Mouse (Mus musculus): ENCODE data around the gene Scube1. TPM values are rescaled to one million over a fixed set of nuclear protein-coding genes. Genes with fewer than 3 reads are reported as not detected.

Gene Scube1
- total RNA-seq, 2 experiments from 2014 or later: 0.14 to 0.27 TPM

DNA sequence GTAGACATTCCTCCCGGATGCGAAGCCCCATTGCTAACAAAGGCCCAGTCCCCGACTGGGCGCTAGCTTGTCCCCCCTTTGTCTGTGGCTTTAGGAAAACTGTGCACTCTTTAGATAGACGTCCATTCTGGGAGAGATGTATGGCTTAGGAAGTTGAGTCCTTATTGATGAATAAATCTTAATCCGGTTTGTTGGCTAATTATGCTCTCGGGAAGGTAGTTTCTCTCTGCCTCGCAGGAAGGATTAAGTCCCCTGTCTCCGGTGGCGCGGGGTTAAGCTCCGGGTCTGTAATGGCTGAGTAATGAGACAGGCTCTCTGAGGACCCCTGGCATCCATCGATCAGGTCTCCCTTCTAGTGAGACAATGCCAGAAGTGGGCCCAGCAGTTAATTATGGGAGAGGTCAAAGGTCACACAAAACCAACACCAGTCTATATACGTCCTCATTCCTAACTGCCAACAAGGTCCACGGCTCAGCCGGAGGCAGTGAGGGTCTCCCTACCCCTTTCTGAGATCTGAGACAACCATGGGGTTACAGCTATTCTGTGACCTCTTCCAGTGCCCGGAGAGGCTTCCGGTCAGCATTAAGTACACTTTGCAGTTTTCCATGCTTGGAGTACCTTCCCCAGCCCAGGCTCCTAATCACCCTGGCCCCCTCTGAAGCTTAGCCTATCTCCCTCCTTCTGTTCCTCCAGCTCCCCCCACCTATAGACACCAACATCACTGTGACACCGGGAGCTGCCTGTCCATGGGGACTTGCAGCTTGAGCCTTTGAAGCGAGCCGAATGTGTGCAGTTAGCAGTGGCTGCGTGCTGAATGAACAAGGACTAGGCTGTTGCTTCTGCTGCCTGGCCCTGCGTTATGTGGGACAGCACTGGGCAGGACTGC is 14.7 kb downstream of the Scube1 start:
- no peak for DNase-seq (ENCODE audit: low spot score)

DNA sequence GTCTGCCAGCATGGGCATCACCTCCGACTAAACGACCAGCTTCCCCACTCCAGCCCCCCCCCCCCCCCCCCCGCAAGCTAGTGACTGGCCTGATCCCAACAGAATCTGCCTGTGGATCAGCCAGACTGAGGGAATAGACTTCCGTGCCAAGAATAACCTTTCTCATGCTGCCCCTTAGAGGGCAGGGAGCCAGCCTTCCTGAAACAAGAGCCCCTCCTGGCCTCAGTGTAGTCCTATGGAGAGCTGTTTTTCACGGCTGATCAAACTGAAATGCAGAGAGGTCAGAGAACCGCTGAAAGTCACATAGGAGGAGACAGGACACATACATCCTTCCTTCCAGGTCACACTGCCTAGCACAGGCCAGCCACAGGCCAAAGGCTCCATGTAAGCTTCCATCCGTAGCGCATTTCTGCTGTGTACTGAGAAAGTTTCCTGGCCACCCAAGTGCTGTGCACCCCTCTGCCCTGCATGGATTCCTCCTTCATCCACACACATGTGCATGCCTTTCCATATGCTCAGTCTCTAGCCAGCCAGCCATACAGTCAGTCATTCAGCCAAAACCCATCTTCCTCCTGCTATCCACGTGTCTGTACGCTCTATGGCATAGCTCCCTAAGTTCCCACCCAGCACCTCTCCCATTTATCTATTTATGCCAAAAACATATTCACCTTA is 18.2 kb downstream of the Scube1 start:
- DNase-seq (ENCODE audit: low spot score): no peak

DNA sequence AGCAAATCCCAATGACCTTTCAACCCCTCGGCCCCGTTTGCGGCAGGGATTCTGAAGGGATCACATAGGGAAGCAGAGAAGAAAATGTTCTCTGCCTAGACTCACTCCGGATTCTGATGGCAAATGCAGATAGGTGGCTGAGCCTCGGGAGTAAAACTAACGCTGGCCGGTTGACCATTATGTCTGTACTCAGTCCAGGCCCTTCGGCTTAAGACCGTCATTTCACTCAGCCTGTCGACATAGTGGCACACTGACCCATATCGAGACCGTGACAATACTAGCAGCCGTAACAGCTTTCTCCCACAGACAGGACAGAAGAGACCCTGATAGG is 24.3 kb downstream of the Scube1 start:
- DNase-seq (ENCODE audit: low spot score): no peak

DNA sequence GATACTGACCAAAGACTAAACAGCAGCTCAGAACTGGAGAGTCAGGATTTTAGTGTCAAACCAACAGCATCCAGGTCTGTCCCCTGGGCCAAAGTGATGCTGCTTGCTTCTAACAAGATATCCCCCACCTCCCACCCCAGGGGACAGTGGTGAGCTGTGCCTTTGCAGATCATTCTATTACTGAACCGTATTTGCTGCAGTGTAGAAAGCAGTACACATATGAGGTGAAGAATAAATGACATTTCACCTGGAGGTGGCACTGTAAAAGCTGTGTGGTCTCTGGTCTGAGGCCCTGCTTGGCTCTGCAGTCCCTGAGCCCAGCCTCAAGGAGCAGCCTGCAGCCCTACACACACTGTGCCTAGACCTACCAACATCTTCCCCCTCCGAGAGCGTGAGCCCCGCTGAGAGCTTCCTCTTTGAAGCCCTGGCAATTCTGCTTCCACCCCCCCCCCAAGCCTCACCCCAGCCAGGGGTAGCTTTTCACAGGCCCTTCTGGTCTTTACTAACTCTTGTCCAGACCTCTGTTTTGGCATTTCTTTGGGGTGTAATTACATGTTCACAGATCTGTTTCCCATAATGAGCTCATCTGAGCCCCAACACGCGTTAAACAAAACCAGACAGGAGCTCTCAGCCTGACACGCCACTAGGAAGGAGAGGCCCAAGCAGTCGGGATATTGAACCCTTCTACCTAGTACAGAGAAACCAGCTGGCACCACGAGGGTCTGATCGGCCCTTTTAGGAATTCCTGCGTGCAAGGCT is 24.8 kb downstream of the Scube1 start:
- no peak for DNase-seq (ENCODE audit: low spot score)

DNA sequence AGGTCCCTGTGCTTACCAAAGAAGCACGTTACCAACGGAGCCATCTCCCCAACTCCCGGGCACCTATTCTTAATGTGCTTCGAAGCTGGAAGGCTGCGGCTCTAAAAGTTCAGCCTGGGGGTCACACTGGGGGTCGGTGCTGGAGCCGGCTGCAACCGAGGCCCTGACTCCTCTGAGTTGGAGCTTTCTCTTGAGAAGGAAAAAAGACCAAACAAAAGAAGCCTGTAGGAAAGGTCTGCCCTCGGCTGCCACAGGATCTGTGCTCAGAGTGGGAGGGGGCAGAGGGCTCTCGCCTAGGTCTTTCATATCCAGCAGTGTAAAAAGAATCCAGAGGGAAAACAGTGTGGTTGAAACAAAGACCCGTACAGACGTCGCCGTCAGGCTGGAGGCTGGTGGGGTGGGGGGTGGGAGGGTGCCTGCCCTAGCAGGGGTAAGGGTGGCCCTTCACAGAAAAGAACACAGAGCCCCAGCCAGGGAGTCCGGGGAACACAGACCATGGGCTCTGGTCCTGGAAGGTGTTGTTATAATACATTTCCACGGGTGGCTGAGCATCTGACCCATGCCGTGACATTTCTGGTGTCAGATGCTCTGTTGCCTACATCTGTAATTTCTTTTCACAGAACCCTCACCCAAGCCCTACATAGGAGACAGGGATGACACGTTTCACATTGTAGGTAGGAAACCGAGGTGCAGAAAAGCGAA is 25.5 kb downstream of the Scube1 start:
- no peak for DNase-seq (ENCODE audit: low spot score)

DNA sequence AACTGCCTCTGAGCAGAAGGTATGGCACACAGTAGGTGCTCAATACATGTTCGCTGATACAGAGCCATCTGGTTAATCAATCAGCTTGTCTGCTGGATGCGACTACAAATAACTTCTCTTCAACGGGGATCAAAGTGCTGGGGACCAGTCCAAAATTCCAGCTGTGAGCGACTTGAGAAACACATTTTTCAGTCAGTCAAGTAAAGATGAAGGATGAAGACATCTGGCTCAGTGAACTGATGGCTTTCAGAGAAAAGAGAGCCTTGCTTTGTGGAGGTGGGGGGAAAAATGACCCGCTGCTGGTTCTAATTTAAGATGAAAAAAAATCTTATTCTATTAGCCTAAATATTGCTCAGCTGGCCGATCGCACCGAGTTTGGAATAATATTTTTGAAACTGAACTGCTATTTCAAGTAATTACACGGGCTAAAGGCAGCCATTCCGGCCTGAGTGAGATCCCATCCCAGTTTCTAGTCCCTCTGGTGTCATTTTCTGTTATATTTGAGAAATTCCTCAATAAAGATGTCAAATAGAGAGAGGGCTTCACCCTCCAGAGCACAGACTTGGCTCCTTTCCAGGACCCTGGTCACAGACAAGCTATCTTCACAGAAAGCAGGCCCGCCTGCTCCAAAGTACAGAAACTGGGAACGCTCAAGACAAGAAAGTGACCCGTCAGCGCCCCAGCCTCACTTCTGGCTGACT is 28.0 kb downstream of the Scube1 start:
- no peak for DNase-seq (ENCODE audit: low spot score)

DNA sequence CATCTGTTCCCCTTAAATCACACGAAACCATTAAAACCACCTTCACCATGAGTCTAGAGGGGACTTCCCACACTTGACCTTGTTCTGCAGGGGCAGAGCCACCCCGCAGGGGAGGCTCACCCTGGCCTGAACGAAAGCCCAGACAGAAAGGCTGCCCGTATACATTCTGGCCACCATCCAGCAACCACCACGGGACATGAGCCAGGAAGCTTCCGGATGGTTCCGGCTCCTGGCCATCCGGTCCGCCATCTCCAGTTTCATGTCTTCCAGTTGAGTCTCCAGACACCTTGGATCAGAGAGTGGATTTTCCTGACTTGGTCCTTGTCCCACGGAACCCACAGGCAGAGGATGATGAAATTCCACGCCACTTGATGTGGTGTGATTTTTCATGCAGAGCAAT is 29.7 kb downstream of the Scube1 start:
- no peak for DNase-seq (ENCODE audit: low spot score)

DNA sequence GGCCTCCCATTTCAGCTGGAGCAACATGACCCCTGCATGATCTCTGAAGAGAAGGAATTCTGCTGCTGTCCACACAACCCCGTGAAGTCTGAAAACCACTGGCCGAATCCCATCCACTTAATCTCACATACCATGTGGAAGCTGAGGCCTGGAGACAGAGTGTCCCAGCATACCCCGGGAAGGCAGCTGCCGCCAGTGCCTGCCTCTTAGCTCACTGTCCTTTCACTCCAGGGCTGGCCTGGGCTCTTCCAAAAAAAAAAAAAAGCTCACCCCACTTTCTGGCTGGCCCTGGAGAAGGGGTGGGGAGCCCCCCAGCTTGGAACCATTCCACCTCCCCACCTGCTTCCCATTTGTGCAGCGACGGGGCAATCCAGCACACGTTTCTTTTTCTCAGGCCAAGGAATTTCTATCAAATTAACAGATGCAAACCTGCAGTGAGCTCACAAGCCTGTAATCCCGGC is 32.9 kb downstream of the Scube1 start:
- DNase-seq (ENCODE audit: low spot score): no peak

DNA sequence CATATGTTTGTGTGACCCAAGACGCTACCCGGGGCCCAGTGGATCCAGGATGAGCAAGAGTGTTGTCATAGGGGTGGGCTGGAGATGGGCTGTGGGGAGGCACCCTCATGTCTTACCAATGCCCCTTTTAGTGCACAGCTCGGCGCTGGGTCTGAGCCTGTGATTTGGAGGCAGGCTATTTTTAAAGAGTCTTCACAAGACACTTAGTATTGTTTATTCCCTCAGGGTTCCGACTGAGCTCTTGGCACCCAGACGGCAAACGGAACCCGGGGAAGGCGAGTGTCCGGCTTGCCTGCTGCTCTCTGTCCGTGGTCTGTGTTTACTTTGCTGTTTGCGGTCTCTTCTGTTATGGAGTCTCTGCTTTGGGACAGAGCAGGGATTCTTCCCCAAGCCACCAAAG is 34.9 kb downstream of the Scube1 start:
- no peak for DNase-seq (ENCODE audit: low spot score)

DNA sequence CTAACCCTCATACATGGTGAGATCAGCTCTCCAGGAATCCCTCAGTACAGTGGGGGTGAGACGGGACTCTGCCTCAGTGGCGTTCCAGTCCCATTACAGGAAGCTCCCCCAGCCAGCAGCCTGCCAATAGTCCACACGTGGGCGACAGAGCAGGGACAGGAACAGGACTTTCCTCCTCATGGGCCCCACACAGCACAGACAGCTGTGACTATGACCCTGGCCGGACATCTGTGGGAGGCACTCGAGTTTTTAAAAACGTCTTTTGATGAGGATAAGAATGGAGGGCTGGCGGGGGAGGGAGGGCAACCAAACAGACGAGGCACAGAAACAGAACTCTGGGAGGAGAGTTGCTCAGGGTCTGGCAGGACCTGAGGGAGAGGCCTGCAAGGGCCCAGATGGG is 38.2 kb downstream of the Scube1 start:
- no peak for DNase-seq (ENCODE audit: low spot score)

DNA sequence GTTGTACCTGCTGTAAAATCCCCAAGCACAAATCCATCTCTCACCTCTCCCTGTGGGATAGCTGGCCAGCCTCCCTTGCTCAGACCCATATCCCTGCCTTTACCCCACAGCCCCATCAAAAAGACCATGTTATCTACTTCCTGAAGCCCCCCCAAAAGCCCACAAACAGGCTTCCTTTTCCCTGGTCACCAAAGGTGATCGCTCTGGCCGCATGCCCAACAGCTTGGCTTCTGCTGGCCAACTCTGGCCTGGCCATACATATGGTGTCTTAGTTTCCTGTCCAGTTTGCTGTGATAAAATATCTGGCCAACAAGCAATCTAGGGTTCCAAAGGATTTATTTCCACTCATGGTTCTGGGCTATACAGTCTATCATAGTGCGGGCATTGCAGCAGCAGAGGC is 38.9 kb downstream of the Scube1 start:
- DNase-seq (ENCODE audit: low spot score): no peak

DNA sequence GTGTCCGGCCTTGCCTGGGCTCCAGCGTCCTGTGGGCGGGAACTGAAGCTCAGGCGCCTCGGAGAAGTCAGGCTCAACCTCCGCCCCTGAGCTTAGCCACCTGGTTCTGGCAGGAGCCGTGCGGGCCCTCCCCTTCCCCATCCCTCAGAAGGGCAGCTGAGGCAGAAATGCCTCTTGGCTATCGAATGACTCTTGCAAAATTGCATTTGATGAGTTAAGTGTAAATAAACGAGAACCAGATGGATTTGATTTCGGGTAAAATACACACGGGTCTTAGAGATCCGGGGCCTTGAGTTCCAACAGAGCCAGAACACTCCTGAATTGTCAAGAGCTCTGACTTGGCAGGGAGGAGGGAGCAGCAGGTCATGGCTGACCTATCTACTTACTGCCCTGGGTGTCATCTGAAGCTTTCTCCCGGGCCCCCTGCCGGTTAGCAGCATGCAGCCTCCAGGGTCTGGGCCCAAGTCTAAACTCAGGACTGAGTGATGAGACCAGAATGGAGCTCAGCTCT is 41.7 kb downstream of the Scube1 start:
- DNase-seq (ENCODE audit: low spot score): peak; percentile 16

DNA sequence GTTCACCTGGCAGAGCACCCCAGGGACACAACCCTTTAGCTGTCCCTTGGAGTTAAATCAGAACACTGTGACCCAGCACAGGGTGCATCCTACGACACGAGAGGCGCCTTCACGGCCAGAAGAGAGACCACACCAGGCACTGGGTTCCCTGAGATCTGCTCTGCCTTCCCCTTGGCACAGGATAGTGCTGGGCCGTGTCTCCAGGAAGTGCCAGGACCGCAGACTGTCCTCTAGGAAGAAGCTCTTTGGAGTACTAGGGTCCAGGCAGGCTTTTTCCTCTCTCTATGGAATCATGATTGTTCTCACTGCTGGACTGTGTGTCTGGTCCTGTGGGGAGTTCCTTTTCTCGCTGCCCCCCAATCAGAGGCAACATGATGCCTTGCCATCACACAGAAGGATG is 44.5 kb downstream of the Scube1 start:
- no peak for DNase-seq (ENCODE audit: low spot score)

DNA sequence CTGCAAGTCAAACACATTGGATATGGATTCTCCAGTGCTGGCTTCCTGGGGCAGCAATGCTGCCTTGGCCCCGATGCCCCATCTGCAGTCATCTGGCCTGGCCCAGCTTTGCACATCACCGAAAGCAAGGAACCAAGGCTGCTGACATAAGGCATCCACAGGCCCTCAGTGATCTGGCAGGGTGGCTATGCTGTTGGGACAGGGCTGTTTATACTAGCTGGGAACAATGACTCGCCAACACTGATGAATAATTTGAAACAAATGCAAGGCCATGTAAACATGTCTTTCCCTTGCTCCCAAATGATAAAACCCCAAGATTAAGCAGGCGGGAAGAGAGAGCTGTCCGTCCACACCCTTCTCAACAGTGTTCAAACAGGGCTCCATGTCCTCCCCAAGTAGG is 45.1 kb downstream of the Scube1 start:
- no peak for DNase-seq (ENCODE audit: low spot score)

DNA sequence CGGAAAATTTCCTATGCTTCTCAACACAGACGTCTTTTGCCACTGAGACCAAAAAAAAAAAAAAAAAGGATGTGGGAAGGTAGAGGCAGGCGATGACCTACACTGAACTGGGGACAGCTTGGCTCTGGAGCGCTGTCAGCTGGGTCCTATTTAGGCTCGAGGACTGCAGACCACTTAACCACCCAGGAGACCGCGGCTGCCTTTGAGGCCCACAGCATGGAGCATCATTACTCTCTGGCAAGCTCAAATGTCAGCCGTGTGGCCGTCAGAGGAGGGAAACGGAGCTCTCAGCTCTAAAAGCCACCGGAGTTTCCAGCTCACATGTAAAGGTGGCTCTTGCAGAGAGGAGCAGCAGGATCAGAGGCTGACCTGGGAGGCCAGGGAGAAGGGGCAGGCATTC is 46.2 kb downstream of the Scube1 start:
- DNase-seq (ENCODE audit: low spot score): no peak

DNA sequence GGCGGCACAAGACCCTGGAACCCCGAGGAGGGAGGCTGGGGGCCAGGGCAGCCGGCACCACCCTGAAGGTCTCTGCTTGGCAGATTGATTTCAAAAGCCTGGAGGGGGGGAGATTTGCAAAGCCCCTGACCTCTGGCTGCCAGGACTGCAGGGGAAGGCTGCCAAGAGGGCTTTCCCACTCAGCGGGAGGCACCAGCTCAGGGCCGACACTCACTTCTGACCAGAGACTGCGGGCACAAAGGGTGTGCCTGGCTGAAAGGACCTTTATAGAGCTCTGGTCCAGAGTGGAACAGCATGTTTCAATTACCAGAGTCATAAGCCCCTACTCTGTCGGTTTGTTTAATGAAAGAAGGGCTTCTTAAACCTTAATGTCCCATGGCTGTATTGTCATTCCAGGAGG is 46.7 kb downstream of the Scube1 start:
- no peak for DNase-seq (ENCODE audit: low spot score)

DNA sequence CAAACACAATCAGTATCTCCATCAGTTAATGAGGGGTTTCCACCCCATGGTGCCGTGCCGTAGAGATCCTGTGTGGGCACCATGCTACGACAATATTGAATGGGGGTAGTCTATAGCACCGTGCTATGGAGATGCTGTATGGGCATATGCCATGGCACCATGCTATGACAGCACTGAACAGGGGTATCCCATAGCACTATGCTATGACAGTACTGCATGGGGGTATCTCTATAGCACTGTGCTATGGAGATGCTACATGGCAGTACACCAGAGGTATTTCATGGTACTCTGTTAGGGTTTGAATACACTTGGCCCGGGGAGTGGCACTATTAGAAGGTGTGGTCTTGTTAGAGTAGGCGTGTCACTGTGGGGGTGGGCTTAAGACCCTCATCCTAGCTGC is 47.7 kb downstream of the Scube1 start:
- no peak for DNase-seq (ENCODE audit: low spot score)

DNA sequence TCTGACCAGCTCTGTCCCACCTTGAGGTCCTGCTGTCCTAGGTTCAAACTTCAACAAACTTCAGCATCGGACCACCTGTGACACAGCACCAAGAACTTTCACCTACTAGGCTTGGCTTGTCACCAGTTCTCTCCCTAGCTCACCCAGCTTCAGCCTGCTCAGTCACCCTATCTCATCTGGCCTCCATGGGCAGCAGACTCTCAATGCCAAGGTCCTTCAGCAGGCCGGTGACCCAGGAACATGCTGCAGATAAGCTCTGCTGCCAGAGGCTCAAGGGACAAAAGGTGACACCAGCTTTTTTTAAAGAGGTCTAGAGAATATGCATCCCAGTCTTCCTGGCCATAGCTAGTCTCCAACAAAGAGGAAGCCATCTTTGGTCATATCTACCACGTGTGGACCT is 48.5 kb downstream of the Scube1 start:
- DNase-seq (ENCODE audit: low spot score): no peak

DNA sequence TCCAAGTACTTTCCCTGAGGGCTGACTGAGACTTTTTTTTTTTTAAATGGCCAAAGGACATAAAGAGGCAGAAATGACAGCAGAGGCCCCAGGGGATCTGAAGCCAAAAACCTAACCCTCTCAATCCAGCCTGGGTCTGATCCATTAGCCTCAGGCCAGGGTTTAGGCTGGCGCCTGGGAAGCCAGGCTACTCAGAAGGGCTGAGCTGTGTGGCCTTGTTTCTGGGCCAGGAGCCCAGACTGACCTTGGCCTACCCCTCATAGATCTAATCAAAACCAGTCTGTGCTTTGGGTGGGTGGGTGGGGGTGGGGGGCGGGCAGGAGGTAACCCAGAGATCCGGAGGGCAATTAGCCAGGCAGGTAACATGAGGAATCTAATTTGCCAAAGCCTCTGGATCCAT is 51.2 kb downstream of the Scube1 start:
- no peak for DNase-seq (ENCODE audit: low spot score)

DNA sequence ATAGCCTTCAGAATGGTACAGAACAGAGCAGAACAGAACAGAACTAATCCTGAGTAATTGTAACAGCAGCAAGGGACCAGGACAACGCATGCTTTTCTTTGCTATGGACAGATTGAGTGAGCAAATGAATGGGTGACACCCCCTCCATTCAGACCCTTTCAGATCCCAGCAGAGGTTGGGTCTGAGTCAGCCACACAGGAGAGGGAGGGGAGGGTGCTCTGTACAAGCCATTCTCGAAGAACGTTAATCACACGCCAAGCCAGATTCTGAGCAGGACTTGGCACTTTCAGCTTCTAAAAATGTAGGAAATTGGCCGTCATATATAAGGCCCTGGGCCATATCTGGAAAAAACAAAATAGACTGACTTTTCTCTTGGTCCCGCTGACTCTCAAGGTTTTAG is 57.3 kb downstream of the Scube1 start:
- DNase-seq (ENCODE audit: low spot score): no peak

DNA sequence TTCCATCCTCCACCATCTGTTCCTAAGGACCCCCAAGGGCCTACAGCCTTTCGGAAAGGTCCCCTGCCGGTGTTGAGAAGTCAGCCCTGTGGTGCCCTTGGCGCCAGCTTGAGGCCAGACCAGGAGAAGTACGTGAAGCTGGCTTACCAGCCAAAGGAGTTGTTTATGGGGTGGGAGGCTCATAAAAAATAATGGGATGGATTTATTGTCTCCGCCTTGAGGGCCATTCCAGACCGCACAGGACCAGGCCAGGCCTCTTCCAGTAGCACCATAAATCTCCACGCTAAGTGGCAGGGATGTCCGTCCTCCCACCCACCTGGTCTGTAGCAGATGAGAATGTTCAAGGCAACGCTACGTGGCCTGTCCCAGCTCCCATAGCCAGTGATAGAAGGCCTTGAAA is 58.4 kb downstream of the Scube1 start:
- DNase-seq (ENCODE audit: low spot score): no peak
